Mouse (Mus musculus) MEL (cell line): ENCODE measurements at regions not wholly inside any gene's neighbourhood (a gene's known extent, or its start where the extent isn't known, plus 50 kb on each side); places are given as distances from the start of the nearest gene placed in this dataset.

Experiments used
- CTCF ChIP-seq, 3 experiments: IDR thresholded peaks in 2 of 3; conservative IDR thresholded peaks in 1 of 3; 2 replicates each; pipeline ENCODE4 v1.5.1; 2011 to 2012; ENCODE audit warnings: low read length in 3 of 3, low read depth in 2 of 3, mild to moderate bottlenecking in 2 of 3, improper control_type of control experiment in 1 of 3, inconsistent platforms in 1 of 3, mixed read lengths in 1 of 3, moderate library complexity in 1 of 3; ENCODE audit not compliant: control insufficient read depth in 1 of 3, insufficient read depth in 1 of 3, poor library complexity in 1 of 3, severe bottlenecking in 1 of 3
- ELF1 ChIP-seq: IDR thresholded peaks from 2 replicates; pipeline ENCODE4 v1.6.1; 2014; ENCODE audit warnings: low read depth, mild to moderate bottlenecking, inconsistent platforms, low read length, improper control_type of control experiment, moderate library complexity
- GABPA ChIP-seq: IDR thresholded peaks from 2 replicates; pipeline ENCODE4 v1.6.1; 2012; ENCODE audit warnings: low read depth, mild to moderate bottlenecking, inconsistent platforms, low read length, improper control_type of control experiment, moderate library complexity
- GATA1 ChIP-seq: IDR thresholded peaks from 2 replicates; pipeline ENCODE4 v1.6.1; 2011; ENCODE audit warnings: low read depth, low read length, improper control_type of control experiment
- JUND ChIP-seq: IDR thresholded peaks from 2 replicates; pipeline ENCODE4 v1.6.1; 2011; ENCODE audit warnings: low read depth, mild to moderate bottlenecking, improper control_type of control experiment, low read length
- MYB ChIP-seq: IDR thresholded peaks from 2 replicates; pipeline ENCODE4 v1.6.1; 2011; ENCODE audit warnings: mild to moderate bottlenecking, low read depth, low read length, improper control_type of control experiment
- NELFE ChIP-seq: IDR thresholded peaks from 2 replicates; pipeline ENCODE4 v1.6.1; 2011; ENCODE audit warnings: low read depth, low read length, improper control_type of control experiment
- POLR2A ChIP-seq, 2 experiments: IDR thresholded peaks; 2 replicates each; pipeline ENCODE4 v1.6.1; 2011 to 2012; ENCODE audit warnings: low read length in 2 of 2, mild to moderate bottlenecking in 2 of 2, control low read depth in 1 of 2, improper control_type of control experiment in 1 of 2, low read depth in 1 of 2, moderate library complexity in 1 of 2; ENCODE audit not compliant: control insufficient read depth in 1 of 2, insufficient read depth in 1 of 2, poor library complexity in 1 of 2
- SIN3A ChIP-seq: IDR thresholded peaks from 2 replicates; pipeline ENCODE4 v1.6.1; 2012; ENCODE audit warnings: low read length, improper control_type of control experiment, inconsistent platforms
- TCF12 ChIP-seq: IDR thresholded peaks from 2 replicates; pipeline ENCODE4 v1.6.1; 2014; ENCODE audit warnings: low read depth, mild to moderate bottlenecking, inconsistent platforms, low read length, improper control_type of control experiment, moderate library complexity
- USF1 ChIP-seq: IDR thresholded peaks from 2 replicates; pipeline ENCODE4 v1.6.1; 2014; ENCODE audit warnings: low read depth, mild to moderate bottlenecking, inconsistent platforms, low read length, improper control_type of control experiment, moderate library complexity
- ZNF384 ChIP-seq: IDR thresholded peaks from 2 replicates; pipeline ENCODE4 v1.6.1; 2012; ENCODE audit warnings: low read depth, mild to moderate bottlenecking, inconsistent platforms, low read length, improper control_type of control experiment

DNA sequence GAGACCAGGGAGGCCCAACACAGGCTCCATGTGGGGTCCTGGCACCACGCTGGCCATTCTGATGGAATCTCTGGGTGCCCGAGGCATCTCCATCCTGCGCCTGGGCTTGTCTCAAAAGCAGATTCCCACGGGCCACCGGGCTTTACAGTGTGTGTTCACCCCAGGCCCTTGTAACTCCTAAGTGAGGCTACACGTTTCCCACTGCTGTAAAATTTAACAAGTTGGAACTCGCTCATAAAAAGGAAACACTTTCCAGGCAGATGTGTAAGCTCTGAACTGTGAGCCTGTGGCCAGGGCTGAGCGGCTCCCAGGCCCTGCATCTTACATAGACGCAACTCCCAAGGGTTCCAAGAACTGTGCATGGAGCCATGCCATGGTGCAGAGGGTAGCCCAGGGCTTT lies 296.3 kb upstream of the Rtl1 start:
- no peak for TF ChIP-seq CTCF (IDR thresholded peaks at IDR 0.05 in 2 of 3, conservative IDR thresholded peaks at IDR 0.05 in 1 of 3; ENCODE audit: control insufficient read depth in 1 of 3, insufficient read depth in 1 of 3, low read depth in 2 of 3, low read length in 3 of 3, poor library complexity in 1 of 3, severe bottlenecking in 1 of 3)
- TF ChIP-seq POLR2A (IDR thresholded peaks at IDR 0.05; ENCODE audit: control insufficient read depth in 1 of 2, insufficient read depth in 1 of 2, low read depth in 1 of 2, low read length in 2 of 2, poor library complexity in 1 of 2) = no peak
- no peak for TF ChIP-seq USF1
- no peak for TF ChIP-seq MYB
- no peak for TF ChIP-seq JUND
- no peak for TF ChIP-seq SIN3A
- TF ChIP-seq TCF12 = no peak
- no peak for TF ChIP-seq GABPA
- TF ChIP-seq NELFE = no peak
- TF ChIP-seq GATA1 = no peak
- TF ChIP-seq ZNF384 = no peak
- TF ChIP-seq ELF1 = no peak
